Mouse (Mus musculus) lung, adult 10 weeks (tissue): Measurements from ENCODE around the gene Cklf. TPM values are rescaled to one million over a fixed set of nuclear protein-coding genes. Genes with fewer than 3 reads are reported as not detected.

ENCODE experiments used
- polyA plus RNA-seq: library from polyadenylated mRNA; stranded (reverse); fragments of 350-450 nt; fragmentation: Illumina TruSeq; extraction: RNeasy Lipid Tissue Mini Kit (QIAGEN cat#74804); gene quantifications from one replicate; pipeline ENCODE4 v1.2.3, GENCODE M21; 2014; ENCODE audit warnings: low read depth, low replicate concordance; ENCODE audit not compliant: insufficient read depth

The Cklf gene
- 16.5 TPM for polyA plus RNA-seq

DNA sequence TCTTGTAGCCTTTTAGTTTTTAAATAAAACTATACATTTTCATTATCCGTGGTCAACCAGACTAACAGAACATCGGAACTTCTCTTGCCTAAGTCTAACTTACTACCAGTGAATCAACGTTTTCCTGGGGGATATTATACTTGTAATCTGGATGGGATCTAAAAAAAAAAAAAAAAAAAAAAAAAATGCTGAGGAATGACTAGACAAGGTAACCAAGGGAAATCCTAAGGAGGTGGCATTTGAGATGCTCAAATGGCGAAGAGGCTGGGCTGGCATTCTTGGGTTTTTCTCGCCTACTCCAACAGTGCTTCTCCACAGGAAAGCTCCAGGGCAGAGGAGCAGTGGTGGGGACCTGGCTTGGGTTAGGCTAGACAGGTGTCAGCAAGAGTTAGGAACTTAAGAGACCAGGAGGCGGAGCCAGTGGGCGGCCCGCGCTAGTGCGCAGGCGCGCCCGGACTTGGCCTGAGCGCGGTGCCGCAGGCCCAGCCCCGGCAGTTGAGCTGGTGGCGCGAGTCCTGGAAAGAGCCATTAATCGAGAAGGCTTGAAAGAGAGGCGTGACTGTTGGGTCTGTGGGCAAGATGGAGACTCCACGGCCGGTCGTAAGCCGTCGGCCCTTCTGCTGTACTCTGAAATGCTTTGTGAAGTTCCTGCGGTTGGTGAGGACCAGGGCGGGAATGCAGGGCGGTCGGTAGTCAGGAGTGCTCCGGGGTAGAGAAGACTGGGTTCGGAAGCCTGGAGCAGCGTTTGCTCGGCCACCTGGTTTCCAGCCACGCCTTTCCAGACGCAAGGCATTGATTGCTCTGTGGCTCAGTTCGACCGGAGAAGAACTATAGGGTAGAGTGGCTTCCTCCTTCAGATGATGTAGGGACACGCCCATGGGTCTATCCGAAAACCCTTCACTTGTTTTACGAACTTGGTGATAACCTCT lies at the start of gene Cklf:
Cklf (plus strand) TSS at position 423 of the 929 bp plus-strand sequence.

DNA sequence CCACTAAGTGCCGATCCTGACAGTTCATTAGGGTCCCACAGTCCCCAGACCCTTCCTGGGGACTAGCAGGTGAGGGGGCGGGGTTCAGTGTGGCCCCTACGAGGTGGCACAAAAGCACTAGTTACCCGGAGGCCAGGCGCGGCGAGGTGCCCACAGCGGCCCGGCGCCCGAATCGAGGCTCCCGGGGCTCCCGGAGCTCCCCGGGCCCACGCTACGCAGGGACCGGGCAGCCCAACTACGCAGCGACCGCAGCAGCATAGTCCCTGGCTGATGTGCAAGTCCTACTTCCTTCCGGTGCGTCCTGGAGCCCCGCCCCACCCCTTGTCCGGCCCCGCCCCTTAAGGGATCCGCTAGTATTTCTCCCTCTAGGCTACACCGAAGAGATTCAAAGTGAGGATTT lies 2.4 kb upstream of the Cklf start, which contains the start of gene Tk2:
Tk2 (minus strand) TSS at position 283 of the 400 bp plus-strand sequence.

DNA sequence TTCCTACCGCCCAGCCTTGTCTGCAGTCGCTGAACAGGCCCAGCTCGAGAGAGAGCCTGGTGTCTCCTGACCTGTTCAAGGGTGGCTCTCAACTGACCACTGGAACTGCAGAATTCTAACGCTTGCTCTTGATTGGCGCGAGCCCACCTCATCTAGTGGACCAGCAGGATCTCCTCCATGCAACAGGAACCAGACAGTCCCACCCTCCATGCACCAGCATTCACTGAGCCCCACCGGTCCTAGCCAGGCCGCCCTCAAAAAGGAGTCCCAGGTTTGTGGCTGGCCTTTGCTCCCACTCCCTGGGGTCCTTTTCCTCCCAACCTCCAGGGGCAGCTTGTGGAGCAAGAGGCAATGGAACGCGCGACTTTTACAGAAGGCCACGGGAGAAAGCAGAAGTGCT lies 42.4 kb downstream of the Cklf start, which contains the start of gene Cmtm2a:
Cmtm2a (minus strand) TSS at position 101 of the 400 bp plus-strand sequence.

DNA sequence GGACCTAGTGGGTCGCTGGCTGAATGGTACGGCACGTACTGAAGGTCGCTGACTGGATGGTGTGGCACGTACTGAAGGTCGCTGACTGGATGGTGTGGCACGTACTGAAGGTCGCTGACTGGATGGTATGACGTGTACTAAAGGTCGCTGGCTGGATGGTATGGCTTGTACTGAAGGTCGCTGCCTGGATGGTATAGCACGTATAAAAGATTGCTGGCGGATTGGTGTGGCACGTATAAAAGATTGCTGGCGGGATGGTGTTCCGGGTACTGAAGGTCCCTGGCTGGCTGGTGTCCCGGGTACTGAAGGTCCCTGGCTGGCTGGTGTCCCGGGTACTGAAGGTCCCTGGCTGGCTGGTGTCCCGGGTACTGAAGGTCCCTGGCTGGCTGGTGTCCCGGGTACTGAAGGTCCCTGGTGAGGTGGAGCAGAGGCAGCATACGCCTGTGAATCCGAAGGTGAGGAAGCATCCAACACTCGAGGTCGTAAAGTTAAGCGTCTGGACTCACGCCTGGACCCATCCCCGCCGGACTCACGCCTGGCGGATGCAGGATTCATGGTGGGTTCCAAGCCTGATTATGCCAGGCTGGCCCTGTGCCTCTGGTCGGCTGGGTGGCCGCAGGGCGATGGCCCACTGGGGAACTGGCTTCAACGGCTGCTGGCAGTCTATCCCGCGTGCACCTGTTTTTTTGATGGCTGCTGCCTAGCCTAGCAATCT lies 58.9 kb downstream of the Cklf start, which contains the start of the genes Gm45711 and Cmtm1:
Gm45711 (minus strand) TSS at position 641 of the 715 bp plus-strand sequence.
Cmtm1 (minus strand) TSS at position 705 of the 715 bp plus-strand sequence.

Other genes starting within 250 kb of the Cklf start
- 154 TPM for gene Cdh5, start 149.2 kb upstream of the Cklf start, polyA plus RNA-seq
- 0.13 TPM for gene Bean1, start 80.4 kb upstream of the Cklf start, polyA plus RNA-seq
- gene Tk2, start 2.3 kb upstream of the Cklf start, polyA plus RNA-seq, result 23.0 TPM
- not detected for gene Cmtm2a, start 42.3 kb downstream of the Cklf start, polyA plus RNA-seq
- not detected for gene Gm45711, start 59.2 kb downstream of the Cklf start, polyA plus RNA-seq
- gene Cmtm1, start 59.3 kb downstream of the Cklf start, polyA plus RNA-seq, result not detected
- not detected for gene Gm11020, start 70.7 kb downstream of the Cklf start, polyA plus RNA-seq
- gene Cmtm2b, start 71.4 kb downstream of the Cklf start, polyA plus RNA-seq, result not detected
- gene Cmtm3, start 88.5 kb downstream of the Cklf start, polyA plus RNA-seq, result 44.2 TPM
- 10.2 TPM for gene Cmtm4, start 144.9 kb downstream of the Cklf start, polyA plus RNA-seq
- gene Dync1li2, start 192.2 kb downstream of the Cklf start, polyA plus RNA-seq, result 29.5 TPM